Mouse (Mus musculus) retina, postnatal 7 days (tissue): ENCODE measurements around the gene Kcna10.

Experiments used
- DNase-seq: peaks from one replicate; pipeline ENCODE4 v3.0.0-alpha.2; 2012; ENCODE audit warnings: low read depth, low spot score

Gene Kcna10

DNA sequence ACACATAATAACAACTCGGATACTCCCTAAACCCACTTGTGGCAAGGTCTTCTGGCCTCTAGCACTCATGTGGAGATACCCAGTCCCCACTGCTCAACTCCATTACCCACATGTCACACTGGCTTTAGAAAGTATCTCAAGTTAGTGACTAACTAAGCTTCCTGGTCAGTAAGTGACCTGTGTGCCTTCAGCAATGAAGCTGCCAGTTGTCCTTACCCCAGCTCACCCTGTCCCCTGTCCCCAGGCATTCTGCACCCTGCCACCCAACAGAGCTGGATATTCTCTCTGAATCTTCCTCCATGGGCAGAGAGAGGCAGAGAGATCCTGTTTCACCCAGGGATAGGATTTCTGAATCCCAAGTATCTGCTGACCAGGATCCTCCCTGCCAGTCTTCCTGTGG is at the start of gene Kcna10:
Gene Kcna10 (plus strand): TSS at position 301 of the 400 bp plus-strand sequence.
- no peak for DNase-seq

GRCm38 (mm10) chr3:107134457-107134856 is 48.4 kb upstream of the Kcna10 start:
- no peak for DNase-seq

- no peak for DNase-seq
Observed at GRCm38 (mm10) chr3:107147126-107147525, 35.7 kb upstream of the Kcna10 start.

DNA sequence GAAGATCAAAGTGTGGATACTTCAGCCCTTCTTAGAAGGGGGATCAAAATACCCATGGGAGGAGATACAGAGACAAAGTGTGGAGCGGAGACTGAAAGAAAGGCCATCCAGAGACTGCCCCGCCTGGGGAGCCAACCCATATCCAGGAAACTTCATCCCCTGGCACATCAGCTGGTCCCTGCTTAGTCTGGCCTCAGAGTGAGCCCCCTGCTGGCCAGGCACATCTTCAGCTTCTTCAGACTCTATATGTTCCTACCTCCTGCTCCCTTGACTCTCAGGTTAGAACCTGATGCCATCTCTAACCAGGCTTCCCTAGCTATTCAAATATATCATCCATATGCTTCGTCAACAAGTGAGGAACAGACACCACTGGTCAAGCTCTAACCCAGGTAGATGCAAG is 33.9 kb upstream of the Kcna10 start:
- no peak for DNase-seq

DNA sequence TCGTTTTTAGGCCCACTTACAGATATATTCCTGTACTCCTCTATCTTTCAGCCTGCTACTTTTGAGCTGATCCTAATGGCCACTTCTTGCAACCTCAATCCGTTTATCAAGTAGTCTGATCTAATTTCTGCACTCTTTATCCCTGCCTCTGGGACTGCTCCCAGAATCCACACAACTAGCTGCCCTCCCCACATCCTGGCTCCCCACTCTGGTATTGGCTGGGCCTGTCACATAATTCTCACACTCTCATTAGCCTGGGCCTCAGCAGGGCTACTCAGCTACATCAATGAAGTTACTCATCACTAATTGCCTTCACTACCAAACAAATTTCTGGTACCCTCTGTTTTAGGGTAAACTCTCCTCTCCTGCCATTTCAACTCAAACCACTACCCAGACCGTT is 32.4 kb upstream of the Kcna10 start:
- no peak for DNase-seq

DNA sequence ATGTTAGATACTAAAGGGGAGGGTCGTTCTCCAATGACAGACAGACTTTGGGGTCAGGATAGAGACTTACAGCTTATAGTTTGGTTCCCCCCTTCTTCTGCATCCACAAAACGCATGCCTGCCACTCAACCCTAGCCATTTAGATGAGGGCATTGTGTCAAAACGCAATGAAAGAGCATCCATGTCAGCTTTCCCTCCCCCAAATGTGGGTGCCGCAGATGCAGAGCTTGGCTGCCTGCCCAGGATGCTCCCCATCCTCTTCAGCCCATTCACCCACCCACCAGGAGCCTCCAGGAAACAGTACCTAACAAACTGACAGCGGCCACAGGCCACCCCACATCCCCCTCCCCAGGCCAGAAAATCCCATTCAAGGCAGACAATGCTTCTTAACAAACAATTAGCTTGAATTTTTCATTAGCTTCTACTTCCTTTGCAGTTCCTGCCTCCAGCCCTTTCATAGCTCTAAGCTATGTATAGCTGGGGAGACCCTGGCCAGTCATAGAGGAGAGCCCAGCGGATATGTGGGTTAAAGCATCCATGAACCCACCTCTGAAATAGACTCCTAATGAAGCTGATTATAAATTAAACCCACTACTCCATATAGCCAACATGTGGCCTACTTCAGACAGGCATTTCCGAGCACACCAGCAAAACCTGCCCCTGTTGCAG is 31.9 kb upstream of the Kcna10 start:
- DNase-seq = no peak

DNA sequence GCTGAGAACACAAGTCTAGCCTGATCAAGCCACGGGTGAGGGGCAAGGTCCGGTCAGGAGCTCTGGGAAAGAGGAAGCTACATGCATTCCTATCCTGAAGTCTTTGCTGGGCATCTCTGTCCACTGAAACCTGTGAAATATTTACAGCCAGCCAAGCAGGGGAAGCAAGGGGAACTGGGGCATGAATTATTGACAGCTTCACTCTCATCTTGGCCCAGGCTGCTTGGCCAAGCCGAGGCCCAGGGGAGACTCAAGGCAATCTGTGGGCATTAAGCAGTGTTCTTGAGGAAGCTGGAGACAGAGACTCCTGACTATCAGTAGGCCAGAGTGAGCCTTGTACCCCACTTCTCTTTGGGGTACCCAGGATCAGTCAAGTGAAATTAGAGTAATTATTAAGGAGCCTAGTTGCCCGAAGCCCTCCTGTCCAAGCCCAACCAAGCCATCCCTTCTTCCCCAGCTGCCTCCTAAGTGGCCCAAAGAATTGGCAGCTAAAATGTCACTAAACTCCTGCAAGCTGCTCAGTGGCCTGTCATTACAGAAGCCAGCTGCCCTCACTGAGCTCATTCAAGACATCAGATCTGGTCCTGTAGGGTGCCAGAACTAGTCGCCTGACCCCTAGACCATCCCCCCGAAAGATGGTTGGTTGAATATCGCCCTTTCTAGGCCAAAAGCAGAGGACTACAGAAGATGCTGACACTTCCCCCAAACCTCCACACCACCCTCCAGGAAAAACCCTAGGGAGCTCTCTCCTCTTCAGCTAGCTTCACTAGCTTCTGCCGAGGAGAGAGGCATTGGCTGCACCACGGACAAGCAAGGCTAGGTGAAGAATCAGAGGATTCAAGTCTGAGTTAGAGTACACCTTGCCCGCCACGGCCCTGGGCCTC is 28.8 kb upstream of the Kcna10 start:
- DNase-seq = no peak

DNA sequence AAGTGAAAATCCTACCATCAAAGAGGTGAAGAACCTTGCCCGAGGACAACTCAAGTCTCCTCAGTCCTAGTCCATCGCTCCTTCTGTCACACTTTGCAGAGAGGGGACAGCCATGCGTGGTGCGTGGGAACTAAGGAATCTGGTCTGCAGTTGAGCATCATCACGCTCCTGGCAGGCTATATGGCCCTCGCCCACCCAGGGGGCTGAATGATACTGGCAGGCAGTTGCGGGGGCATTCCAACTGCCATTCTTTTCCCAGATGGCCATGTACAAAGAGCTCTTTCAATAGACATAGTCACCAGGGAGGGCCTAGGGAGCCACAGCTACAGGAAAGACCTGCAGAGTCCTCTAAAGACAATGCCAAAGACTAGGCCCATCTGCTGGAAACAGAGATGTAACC is 24.0 kb upstream of the Kcna10 start:
- no peak for DNase-seq

DNA sequence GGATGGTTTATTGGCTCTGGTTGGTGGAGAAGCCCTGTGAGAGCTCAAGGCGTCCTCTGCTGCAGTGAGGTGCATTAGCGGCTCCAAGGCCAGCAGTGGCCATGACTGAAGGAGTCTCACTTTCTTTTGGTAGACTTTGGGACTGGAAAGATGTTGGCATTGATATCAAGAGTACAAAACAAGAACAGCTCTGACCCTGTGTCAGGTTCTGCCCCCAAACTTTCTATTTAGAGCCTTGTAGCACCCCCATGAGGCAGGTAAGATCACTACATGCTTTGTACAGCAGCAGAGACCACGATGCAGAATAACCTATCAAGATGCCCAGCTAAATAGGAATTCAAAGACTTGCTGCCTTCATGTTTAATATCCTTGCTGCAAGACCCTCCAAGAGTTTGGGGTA is 23.4 kb upstream of the Kcna10 start:
- DNase-seq = no peak

DNA sequence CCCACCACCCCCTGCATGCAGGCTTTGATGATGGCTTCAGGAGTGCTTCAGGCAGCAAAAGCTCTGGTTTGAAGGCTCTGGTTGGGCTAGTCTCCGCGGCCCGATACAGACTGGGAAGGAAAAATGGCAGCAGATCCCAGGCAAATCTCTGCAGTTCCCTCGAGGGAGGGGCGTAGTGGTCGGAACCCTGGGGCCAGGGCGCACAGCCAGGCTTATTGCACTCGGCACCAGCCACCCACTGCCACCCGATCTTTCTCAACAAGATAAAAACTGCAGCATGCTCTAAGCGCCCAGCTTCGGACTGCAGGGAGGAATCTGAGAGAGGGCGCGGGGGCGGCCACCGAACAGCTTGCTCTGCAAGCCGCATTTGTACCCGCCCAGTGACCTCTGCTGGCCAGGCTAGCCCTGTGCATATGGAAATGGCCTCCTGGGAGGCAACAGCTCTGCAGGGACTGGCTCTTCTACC is 23.0 kb upstream of the Kcna10 start:
- DNase-seq = no peak

DNA sequence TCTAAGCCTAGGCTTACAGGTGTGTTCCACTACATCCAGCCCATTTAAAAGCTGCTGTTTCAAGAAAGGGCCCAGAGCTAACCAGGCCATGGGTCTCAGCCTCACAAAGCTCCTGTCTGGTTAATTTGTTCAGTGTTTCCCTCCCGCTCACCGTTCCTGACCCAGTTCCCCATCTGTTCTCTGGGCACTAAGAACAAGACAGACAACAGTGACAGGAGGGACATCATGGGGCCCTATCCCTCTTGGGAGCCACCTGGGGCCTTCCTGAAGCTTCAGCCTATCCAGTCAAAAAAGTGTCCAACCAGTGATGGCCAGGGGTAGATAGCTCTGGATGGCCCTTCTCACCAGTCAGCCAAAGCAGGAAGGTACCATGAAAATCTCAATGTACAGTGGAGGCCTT is 20.1 kb upstream of the Kcna10 start:
- no peak for DNase-seq

- DNase-seq = no peak
Observed at GRCm38 (mm10) chr3:107169552-107169951, 13.3 kb upstream of the Kcna10 start.

DNA sequence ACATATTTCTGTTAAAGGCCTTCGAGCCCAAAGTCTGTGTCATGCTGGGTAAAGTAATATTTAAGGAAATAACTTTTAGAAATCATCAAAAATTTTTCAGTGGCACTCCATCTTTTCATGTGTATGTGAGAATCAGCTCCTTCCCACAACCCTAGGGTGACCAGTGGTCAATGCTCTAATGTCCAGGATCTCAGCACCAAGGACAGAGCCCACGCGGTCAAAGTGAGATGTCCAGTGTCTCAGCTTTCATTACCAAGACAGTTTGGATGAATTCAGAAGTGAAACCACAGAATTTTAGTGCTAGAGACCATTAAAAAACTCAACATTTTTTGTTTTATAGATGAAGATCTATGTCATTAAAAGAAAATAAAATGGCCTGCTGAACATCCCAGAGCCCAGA is 10.9 kb upstream of the Kcna10 start:
- no peak for DNase-seq

GRCm38 (mm10) chr3:107172556-107172955 is 10.3 kb upstream of the Kcna10 start:
- no peak for DNase-seq

DNA sequence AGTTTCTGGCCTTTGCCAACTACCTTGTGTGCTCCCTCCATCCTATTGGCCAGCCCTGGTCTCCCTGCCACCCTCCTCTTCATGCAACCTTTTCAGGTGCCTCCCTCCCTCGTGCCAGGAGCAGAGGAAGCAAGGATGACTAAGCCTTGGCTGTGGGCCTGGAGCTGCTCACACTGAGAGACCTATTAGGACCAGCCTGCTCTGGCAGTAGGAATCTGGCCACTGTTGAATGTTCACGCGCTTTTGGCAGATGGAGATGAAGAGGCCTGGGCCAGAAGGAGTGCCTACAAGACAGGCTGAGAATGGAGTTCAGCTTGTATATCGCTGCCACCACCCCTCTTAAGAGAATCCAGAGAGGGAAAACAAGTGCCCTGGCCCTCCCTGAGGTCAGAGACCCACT is 7.4 kb upstream of the Kcna10 start:
- no peak for DNase-seq

GRCm38 (mm10) chr3:107176501-107176900 is 6.4 kb upstream of the Kcna10 start:
- no peak for DNase-seq

DNA sequence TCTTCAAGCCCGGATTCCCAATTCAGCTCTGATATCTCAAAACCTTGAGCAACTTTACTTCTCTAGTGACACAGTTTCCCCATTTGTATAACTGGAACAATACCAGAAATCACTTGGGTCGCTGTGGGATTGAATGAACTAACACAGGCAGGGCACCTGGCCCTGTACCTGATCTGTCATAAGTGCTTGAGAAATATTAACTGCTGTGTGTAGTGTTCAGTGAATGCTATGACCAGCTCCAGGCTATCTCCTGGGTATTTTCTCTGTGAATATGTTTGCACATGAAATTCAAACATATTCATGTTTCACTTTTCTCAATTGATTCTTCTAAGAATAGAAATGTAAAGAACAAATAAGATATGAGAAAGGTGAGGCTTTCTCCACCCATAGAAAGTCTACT is 2.0 kb upstream of the Kcna10 start:
- DNase-seq = no peak

GRCm38 (mm10) chr3:107183178-107183577 is 322 bp downstream of the Kcna10 start:
- DNase-seq = no peak

GRCm38 (mm10) chr3:107185597-107185996 is 2.7 kb downstream of the Kcna10 start:
- no peak for DNase-seq

- DNase-seq = no peak
Observed at GRCm38 (mm10) chr3:107187022-107187421, 4.2 kb downstream of the Kcna10 start.

- DNase-seq = peak; percentile 45
Observed at GRCm38 (mm10) chr3:107188226-107188899, 5.5 kb downstream of the Kcna10 start.
